8 mouse cellular contexts compared by ENCODE assay signal in genomic region chr17:43581012-43581467, GRCm38 (mm10). TPM values are rescaled to one million over a fixed set of nuclear protein-coding genes. Genes with fewer than 3 reads are reported as not detected.
DNase-seq lines count a peak whose midpoint lies in the region; ATAC-seq lines count a peak whose summit lies in the region.

No protein-coding gene starts in this region.

- DNase-seq in embryo, embryonic 10 days (ENCODE audit: low spot score) = peak; percentile 51
- peak; percentile 59 for DNase-seq in kidney, postnatal 10 days
- no peak for DNase-seq in midbrain, embryonic 11.5 days (ENCODE audit: low spot score, missing footprints)
- peak; percentile 35 for DNase-seq in yolk sac, embryonic 10.5 days (ENCODE audit: low spot score)
- DNase-seq in T-cell, adult 2 months (ENCODE audit: low spot score) = no peak
- no peak for DNase-seq in cerebellum, adult 11 months

- peaks cover 15% of the 10 kb centered on the region; the same call in 1 of the 2 replicates for H3K4me1 ChIP-seq in embryonic facial prominence, embryonic 15.5 days
- peaks cover 21% of the 10 kb centered on the region for H3K4me1 ChIP-seq in heart, embryonic 15.5 days (replicated peaks)
- H3K4me1 ChIP-seq in midbrain, embryonic 11.5 days (ENCODE audit: control insufficient read depth, insufficient read depth, low read length) = 0 out of 2 replicates have a peak, but pooled peaks cover 3% of the 10 kb centered on the region

- no peaks in the 10 kb centered on the region for H3K9me3 ChIP-seq in embryonic facial prominence, embryonic 15.5 days (replicated peaks)
- H3K9me3 ChIP-seq in heart, embryonic 15.5 days (replicated peaks) = no peaks in the 10 kb centered on the region
- H3K9me3 ChIP-seq in midbrain, embryonic 11.5 days (ENCODE audit: control insufficient read depth, low read length) = no peaks in the 10 kb centered on the region

- H3K27me3 ChIP-seq in embryonic facial prominence, embryonic 15.5 days = no peaks in the 10 kb centered on the region
- H3K27me3 ChIP-seq in heart, embryonic 15.5 days = no peaks in the 10 kb centered on the region
- H3K27me3 ChIP-seq in midbrain, embryonic 11.5 days (ENCODE audit: control insufficient read depth, insufficient read depth, low read length) = no peaks in the 10 kb centered on the region

- no peak overlapping the region for H3K9ac ChIP-seq in embryonic facial prominence, embryonic 15.5 days
- H3K9ac ChIP-seq in heart, embryonic 15.5 days = no peak overlapping the region
- no peak overlapping the region for H3K9ac ChIP-seq in midbrain, embryonic 11.5 days (ENCODE audit: low read length)

- ATAC-seq in embryonic facial prominence, embryonic 15.5 days (ENCODE audit: insufficient number of reproducible peaks, low FRiP score, low TSS enrichment, low read depth) = peak; percentile 43; the same call in 1 of the 2 replicates
- peak; percentile 71 for ATAC-seq in heart, embryonic 15.5 days (replicated peaks; ENCODE audit: insufficient number of reproducible peaks, insufficient read depth, low FRiP score, low read depth)
- peak; percentile 67 for ATAC-seq in midbrain, embryonic 11.5 days (ENCODE audit: low FRiP score)

- H3K36me3 ChIP-seq in embryonic facial prominence, embryonic 15.5 days = no peaks in the 10 kb centered on the region
- H3K36me3 ChIP-seq in heart, embryonic 15.5 days = no peaks in the 10 kb centered on the region
- H3K36me3 ChIP-seq in midbrain, embryonic 11.5 days (ENCODE audit: control insufficient read depth, insufficient read depth, low read length) = no peaks in the 10 kb centered on the region

- peak overlapping the region; percentile 5; the same call in 1 of the 2 replicates for H3K27ac ChIP-seq in embryonic facial prominence, embryonic 15.5 days (replicated peaks)
- peak overlapping the region; percentile 56 for H3K27ac ChIP-seq in heart, embryonic 15.5 days
- no peak overlapping the region for H3K27ac ChIP-seq in midbrain, embryonic 11.5 days (ENCODE audit: low read depth, low read length)

- peak overlapping the region; percentile 21; the same call in 1 of the 2 replicates for H3K4me2 ChIP-seq in embryonic facial prominence, embryonic 15.5 days (replicated peaks)
- peak overlapping the region; percentile 46 for H3K4me2 ChIP-seq in heart, embryonic 15.5 days
- H3K4me2 ChIP-seq in midbrain, embryonic 11.5 days = no peak overlapping the region

- no peak overlapping the region for H3K4me3 ChIP-seq in embryonic facial prominence, embryonic 15.5 days (replicated peaks)
- H3K4me3 ChIP-seq in heart, embryonic 15.5 days = peak overlapping the region; percentile 5; the same call in 1 of the 2 replicates
- H3K4me3 ChIP-seq in midbrain, embryonic 11.5 days (ENCODE audit: low read depth, low read length) = no peak overlapping the region

- WGBS in embryonic facial prominence, embryonic 15.5 days = 4% methylated on average over 8 of the region's 8 CpGs
- WGBS in heart, embryonic 15.5 days = 16% methylated on average over 8 of the region's 8 CpGs
- WGBS in midbrain, embryonic 11.5 days = 38% methylated on average over 8 of the region's 8 CpGs

RNA-seq across cellular contexts. Expression of gene Pla2g7, which starts 13.1 kb away (rescaled TPM):
- polyA plus RNA-seq in embryonic facial prominence, embryonic 15.5 days (2015; fragmentation: Nextera tagmentation; extraction: Ambion mirVana) = 12.5 and 14.6 TPM in 2 replicates
- 12.5 and 16.2 TPM in 2 replicates for polyA plus RNA-seq in heart, embryonic 15.5 days (2015; fragmentation: Nextera tagmentation; extraction: Ambion mirVana)
- polyA plus RNA-seq in midbrain, embryonic 11.5 days (2014; fragmentation: Nextera tagmentation; extraction: Ambion mirVana) = 3.7 and 4.0 TPM in 2 replicates

RNA-seq across cellular contexts. Expression of gene Ankrd66, which starts 37.6 kb away (rescaled TPM):
- 0.59 and 1.3 TPM in 2 replicates for polyA plus RNA-seq in embryonic facial prominence, embryonic 15.5 days (2015; fragmentation: Nextera tagmentation; extraction: Ambion mirVana)
- not detected in 2 replicates for polyA plus RNA-seq in heart, embryonic 15.5 days (2015; fragmentation: Nextera tagmentation; extraction: Ambion mirVana)
- 0.16 and 0.25 TPM in 2 replicates for polyA plus RNA-seq in midbrain, embryonic 11.5 days (2014; fragmentation: Nextera tagmentation; extraction: Ambion mirVana)

RNA-seq across cellular contexts. Expression of gene Tdrd6, which starts 49.1 kb away (rescaled TPM):
- 0.04 and 0.16 TPM in 2 replicates for polyA plus RNA-seq in embryonic facial prominence, embryonic 15.5 days (2015; fragmentation: Nextera tagmentation; extraction: Ambion mirVana)
- not detected in 2 replicates for polyA plus RNA-seq in heart, embryonic 15.5 days (2015; fragmentation: Nextera tagmentation; extraction: Ambion mirVana)
- polyA plus RNA-seq in midbrain, embryonic 11.5 days (2014; fragmentation: Nextera tagmentation; extraction: Ambion mirVana) = not detected in 2 replicates

Comparison
In these comparisons a context has a peak if more than half of its experiments do, and no peak if none do; other contexts are left out.
1. DNase-seq: peak in embryo, embryonic 10 days (single experiment), kidney, postnatal 10 days (single experiment) and yolk sac, embryonic 10.5 days (single experiment); none in midbrain, embryonic 11.5 days (single experiment), T-cell, adult 2 months (single experiment) and cerebellum, adult 11 months (single experiment).
2. Peak in every context shown above with its lines, with median percentiles within 50 percentile points of each other: ATAC-seq.